Mouse (Mus musculus): ENCODE data around the gene Rab39. TPM values are rescaled to one million over a fixed set of nuclear protein-coding genes. Genes with fewer than 3 reads are reported as not detected.

Rab39 gene
- total RNA-seq, 2 experiments from 2014 or later, result 1.2 to 1.7 TPM

DNA sequence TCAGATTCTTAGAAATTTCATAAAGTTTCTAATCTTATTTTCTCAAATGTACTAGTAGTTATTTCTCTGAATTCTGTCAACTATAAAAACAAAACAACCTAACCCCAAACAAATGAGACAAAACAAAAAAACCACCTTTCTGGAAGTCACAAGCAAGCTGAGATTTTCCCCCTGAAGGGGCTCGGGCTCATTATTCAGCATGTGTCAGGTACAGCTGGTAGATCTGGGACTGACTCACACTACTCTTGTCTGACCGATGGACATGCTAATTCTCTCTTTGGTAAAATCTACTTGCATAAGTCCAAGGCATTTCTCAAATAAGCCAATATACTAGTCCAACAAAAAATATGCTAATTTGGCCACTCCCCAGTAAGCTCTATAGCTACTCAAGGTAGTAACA lies 41.2 kb downstream of the Rab39 start:
- intact Hi-C loops (cut with DNase I), result loop anchor here (5.0 kb wide), 2 partner anchors 162 to 418 kb away; partner anchors contain the start of gene Ddx10
- DNase-seq (ENCODE audit: low spot score in 2 of 2), result no peak

DNA sequence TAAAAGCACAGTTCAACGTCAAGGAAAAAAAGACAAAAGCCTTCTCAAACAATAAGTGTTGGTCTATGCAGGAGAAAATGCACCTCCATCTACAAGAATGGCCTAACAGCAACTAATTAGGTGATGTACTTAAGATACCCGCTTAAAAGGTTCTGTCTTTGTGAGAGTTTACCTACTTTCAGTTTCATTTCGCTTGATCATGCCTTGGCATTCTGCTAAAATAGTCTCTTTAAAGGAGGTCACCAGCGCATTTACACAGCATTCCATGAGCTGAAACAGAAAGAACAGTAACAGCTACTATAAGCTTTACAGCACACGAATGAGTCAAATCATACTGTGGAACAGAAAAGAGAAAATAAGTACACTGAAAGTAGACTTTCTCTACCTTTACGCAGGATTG lies 71.2 kb downstream of the Rab39 start:
- DNase-seq (ENCODE audit: low spot score in 2 of 2), result no peak
- intact Hi-C loops (cut with DNase I), result no loop called here

Other genes starting within 250 kb of the Rab39 start
- 10 to 100 TPM; 13.2 to 18.5 TPM for gene Atm, start 169.5 kb downstream of the Rab39 start, total RNA-seq (2021)
- 10 to 100 TPM; 16.7 to 19.9 TPM for gene Npat, start 169.2 kb downstream of the Rab39 start, total RNA-seq (2021)
- gene Acat1, start 95.8 kb downstream of the Rab39 start, total RNA-seq (2021), result 10 to 100 TPM; 49.8 to 53.4 TPM
- gene Cul5, start 36.2 kb downstream of the Rab39 start, total RNA-seq (2021), result 10 to 100 TPM; 51.1 to 57.7 TPM
- gene Slc35f2, start 65.3 kb upstream of the Rab39 start, total RNA-seq (2021), result 1 to 10 TPM; 3.3 TPM
- under 1 TPM in 1 of 2 experiments, not detected in 1; 0.29 TPM for gene Sln, start 143.9 kb upstream of the Rab39 start, total RNA-seq (2021)

Data from left cerebral cortex, postnatal 36 days (tissue).